Mouse (Mus musculus): ENCODE data around the gene Hexim2. TPM values are rescaled to one million over a fixed set of nuclear protein-coding genes. Genes with fewer than 3 reads are reported as not detected.

Gene Hexim2
- polyA plus RNA-seq, 1 experiment from 2014 or later: 18.8 TPM

DNA sequence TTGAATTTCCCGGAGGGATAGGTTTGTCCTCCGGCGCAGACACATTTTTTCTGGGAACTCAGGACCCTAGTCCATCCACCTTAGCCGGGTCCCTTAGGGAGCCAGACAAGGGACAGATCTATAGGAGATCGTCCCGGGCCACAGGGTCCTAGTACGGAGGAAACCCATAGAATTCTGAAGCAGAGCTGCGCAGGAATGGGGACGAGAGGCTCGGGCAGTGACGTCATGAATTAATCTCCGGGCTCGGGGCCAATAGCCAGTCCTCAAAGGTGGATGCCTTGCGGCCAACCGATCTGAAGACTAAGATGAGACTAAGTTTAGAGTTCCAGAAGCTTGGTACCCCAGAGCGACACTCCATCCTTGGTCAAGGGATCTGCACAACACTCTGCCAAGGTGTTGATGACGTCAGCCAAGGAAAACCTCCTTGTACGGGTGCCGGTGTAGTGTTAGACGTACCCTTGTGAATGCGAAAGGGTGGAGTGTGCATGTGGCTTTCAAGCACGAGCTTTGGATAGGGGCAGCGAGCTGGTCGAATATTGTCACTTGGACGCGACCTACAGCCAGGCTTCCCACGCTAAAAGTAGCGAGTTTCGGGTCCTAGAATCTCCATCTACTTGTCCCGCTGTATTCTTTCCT is 30.2 kb upstream of the Hexim2 start:
- H3K36me3 ChIP-seq: no peaks in the 10 kb centered on the region
- peaks cover 59% of the 10 kb centered on the region for H3K27me3 ChIP-seq
- WGBS: 3% methylated on average over 30 of the region's 30 CpGs
- H3K27ac ChIP-seq: no peak overlapping the region
- peak overlapping the region; percentile 73 for H3K4me2 ChIP-seq (replicated peaks)
- peaks cover 30% of the 10 kb centered on the region for H3K4me1 ChIP-seq (replicated peaks)
- H3K4me3 ChIP-seq (replicated peaks): peak overlapping the region; percentile 47
- peak; percentile 51 for ATAC-seq
- H3K9me3 ChIP-seq: no peaks in the 10 kb centered on the region
- H3K9ac ChIP-seq (replicated peaks): peak overlapping the region; percentile 43

DNA sequence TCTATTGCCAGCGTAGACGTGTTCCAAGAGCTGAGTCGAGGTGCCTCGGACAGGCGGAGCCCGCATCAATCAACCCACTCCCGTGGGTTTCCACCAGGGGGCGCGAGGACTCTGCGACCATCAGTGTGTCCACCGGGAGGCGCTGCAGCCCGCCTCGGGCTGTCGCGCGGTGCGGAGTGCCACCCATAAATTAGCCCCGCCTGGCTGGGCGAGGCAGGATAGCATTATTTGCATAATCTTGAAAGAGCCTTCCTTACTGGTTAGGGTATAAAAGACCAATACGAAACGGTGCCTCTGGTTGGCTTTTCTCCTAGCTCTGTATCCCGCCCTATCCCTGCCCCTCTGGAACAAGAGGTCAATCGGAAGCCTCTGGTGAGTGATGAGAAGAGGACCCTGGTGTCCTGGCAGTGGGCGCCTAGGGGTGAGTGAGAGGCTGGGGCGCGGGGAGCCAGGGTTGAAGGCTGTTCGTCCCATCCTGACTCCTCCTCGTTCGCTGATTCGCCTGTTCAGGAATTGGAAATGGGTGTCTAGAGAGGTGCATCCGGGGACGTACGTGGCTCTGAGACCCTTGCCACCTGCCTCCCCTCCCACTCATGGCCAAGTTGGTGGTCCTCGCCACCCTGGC is 29.4 kb upstream of the Hexim2 start:
- 2% methylated on average over 35 of the region's 35 CpGs for WGBS
- Histone ChIP-seq H3K36me3 (no peaks in the 10 kb centered on the region), H3K4me1 (replicated peaks) (peaks cover 22% of the 10 kb centered on the region), H3K9me3 (no peaks in the 10 kb centered on the region), H3K27me3 (peaks cover 51% of the 10 kb centered on the region), H3K9ac (replicated peaks) (no peak overlapping the region), H3K27ac (no peak overlapping the region), H3K4me2 (replicated peaks) (peak overlapping the region; percentile 73), H3K4me3 (replicated peaks) (peak overlapping the region; percentile 47)
- ATAC-seq: peak; percentile 86

DNA sequence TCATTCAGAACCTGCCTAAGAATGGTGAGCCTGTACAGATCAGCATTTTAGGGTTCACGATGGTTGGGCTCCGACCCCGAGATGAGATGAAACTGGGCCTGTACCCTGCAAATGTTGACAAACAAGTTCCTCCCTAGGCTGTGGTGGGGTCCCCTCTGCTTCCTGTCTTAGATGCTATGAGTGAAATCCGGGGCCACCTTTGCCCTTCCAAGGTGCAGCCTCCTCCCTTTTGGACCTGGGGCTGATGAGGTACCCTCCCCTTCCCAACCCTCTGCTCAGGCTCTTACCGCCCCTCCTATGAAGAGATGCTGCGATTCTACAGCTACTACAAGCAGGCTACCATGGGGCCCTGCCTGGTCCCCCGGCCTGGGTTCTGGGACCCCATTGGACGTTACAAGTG is 28.6 kb upstream of the Hexim2 start:
- Histone ChIP-seq H3K4me3 (replicated peaks) (peak overlapping the region; percentile 47), H3K27me3 (peaks cover 47% of the 10 kb centered on the region), H3K27ac (no peak overlapping the region), H3K9me3 (no peaks in the 10 kb centered on the region), H3K4me1 (replicated peaks) (peaks cover 22% of the 10 kb centered on the region), H3K9ac (replicated peaks) (no peak overlapping the region), H3K4me2 (replicated peaks) (peak overlapping the region; percentile 73), H3K36me3 (no peaks in the 10 kb centered on the region)
- ATAC-seq: no peak
- WGBS: 61% methylated on average over 8 of the region's 8 CpGs

DNA sequence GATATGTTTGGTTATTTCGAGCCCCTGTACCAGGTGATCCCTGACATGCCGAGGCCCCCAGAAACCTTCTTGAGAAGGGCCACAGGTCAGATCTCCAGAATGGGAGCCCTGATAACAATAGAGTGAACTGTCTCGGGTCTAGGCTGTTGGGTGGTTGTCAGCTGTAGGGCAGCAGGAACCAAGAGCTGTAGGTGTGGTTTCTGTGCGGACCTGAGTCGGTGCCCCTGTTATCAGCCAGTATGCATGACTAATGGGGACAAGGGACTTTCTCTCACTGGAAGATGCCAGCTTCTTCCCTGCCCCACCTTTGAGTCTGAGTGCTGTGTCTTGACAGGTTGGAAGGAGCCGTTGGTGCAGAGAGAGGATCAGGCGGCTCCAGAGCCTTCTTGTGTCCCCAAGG is 27.8 kb upstream of the Hexim2 start:
- WGBS: 78% methylated on average over 7 of the region's 7 CpGs
- Histone ChIP-seq H3K27me3 (peaks cover 39% of the 10 kb centered on the region), H3K9ac (replicated peaks) (no peak overlapping the region), H3K4me2 (replicated peaks) (no peak overlapping the region), H3K4me1 (replicated peaks) (peaks cover 22% of the 10 kb centered on the region), H3K9me3 (no peaks in the 10 kb centered on the region), H3K27ac (no peak overlapping the region), H3K36me3 (no peaks in the 10 kb centered on the region), H3K4me3 (replicated peaks) (no peak overlapping the region)
- no peak for ATAC-seq

DNA sequence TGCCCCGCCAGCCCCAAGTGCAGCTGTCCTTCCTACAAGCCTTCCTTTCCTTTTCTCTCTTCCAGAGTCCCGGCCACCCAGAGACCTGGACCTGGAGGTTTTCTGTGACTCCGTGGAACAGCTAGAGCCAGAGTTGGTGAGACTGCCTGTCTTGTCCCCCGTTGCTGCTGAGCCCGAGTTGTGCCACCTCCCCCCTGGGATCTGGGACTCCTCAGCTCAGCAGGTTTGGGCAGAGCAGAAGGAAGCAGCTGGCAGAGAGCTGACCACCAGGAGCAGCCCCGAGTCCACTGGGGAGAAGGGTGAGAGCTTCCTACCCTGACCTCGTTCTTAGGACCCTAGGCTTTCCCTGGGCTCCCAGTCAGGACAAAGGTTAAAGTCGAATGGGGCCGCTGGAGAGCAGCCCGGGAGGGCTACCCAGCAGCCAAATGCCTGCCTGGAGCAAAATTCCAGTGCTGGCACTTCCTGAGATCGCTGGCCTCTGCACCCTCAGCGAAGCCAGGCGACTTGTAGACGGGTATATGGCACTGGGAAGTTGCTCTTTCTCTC is 27.0 kb upstream of the Hexim2 start:
- Histone ChIP-seq H3K4me1 (replicated peaks) (peaks cover 22% of the 10 kb centered on the region), H3K36me3 (no peaks in the 10 kb centered on the region), H3K9me3 (no peaks in the 10 kb centered on the region), H3K27me3 (peaks cover 31% of the 10 kb centered on the region), H3K27ac (no peak overlapping the region), H3K4me2 (replicated peaks) (no peak overlapping the region), H3K9ac (replicated peaks) (no peak overlapping the region), H3K4me3 (replicated peaks) (no peak overlapping the region)
- WGBS: 59% methylated on average over 14 of the region's 14 CpGs
- no peak for ATAC-seq

DNA sequence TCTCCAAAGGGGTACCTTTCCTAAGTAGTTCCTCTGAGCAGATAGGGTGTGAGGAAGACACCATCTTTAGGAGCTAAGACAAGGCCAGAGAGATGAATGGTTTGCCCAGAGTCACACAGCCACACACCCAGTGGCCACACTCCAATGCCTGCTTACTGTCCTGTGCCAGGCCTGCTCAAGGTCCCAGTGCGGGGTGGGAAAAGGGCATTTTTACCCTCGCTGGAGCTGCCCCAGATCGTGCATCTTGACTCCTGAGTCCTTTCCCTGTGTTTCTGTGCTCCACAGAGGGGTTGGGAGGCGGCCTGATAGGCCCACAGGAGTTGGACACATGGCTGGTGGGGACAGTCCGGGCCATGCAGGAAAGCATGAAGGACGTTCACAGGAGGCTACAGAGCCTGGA is 26.4 kb upstream of the Hexim2 start:
- 81% methylated on average over 6 of the region's 6 CpGs for WGBS
- peaks cover 31% of the 10 kb centered on the region for H3K27me3 ChIP-seq
- H3K4me3 ChIP-seq (replicated peaks): no peak overlapping the region
- H3K9me3 ChIP-seq: no peaks in the 10 kb centered on the region
- no peak overlapping the region for H3K27ac ChIP-seq
- ATAC-seq: no peak
- no peak overlapping the region for H3K4me2 ChIP-seq (replicated peaks)
- peaks cover 22% of the 10 kb centered on the region for H3K4me1 ChIP-seq (replicated peaks)
- no peak overlapping the region for H3K9ac ChIP-seq (replicated peaks)
- H3K36me3 ChIP-seq: no peaks in the 10 kb centered on the region

DNA sequence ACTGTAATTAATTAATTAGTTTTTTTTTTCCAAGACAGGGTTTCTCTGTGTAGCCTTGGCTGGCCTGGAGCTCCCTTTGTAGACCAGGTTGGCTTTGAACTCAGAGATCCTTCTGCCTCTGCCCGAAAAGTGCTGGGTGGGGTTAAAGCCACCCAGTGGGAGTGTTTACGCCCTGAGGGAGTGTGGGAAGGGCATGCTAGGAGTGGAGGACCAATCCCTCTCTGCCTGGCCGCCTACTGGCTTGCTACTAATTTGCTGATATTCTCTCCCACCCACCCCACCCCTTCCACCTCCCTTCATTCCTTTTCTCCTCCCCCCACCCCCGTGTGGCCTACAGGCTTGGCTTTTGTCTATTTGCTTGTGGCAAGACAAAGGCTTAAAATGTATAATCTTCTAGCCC is 25.8 kb upstream of the Hexim2 start:
- 60% methylated on average over 4 of the region's 4 CpGs for WGBS
- Histone ChIP-seq H3K4me1 (replicated peaks) (peaks cover 18% of the 10 kb centered on the region), H3K4me2 (replicated peaks) (no peak overlapping the region), H3K27ac (no peak overlapping the region), H3K9ac (replicated peaks) (no peak overlapping the region), H3K4me3 (replicated peaks) (no peak overlapping the region), H3K9me3 (no peaks in the 10 kb centered on the region), H3K27me3 (peaks cover 31% of the 10 kb centered on the region), H3K36me3 (no peaks in the 10 kb centered on the region)
- ATAC-seq: no peak

DNA sequence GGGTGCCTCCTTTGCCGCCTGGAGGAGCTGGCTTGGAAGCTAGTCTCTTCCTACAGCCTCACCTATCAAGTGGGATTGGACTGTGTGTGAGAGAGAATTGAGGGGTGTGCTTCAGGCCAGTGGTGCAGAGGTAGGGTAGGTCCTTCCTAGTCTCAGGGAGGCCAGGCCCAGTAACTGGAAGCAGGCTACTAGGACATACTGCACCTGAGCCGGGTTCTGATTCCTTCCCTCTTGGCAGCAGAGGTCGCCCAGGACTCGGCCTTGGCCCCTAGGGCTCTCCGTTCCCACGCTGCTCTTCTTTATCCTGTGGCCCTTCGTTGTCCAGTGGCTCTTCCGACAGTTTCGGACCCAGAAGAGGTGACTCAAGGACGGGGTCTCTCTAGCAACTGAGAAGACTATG is 20.9 kb upstream of the Hexim2 start:
- no peak overlapping the region for H3K9ac ChIP-seq (replicated peaks)
- H3K4me3 ChIP-seq (replicated peaks): no peak overlapping the region
- no peak for ATAC-seq
- no peaks in the 10 kb centered on the region for H3K9me3 ChIP-seq
- no peak overlapping the region for H3K27ac ChIP-seq
- peaks cover 38% of the 10 kb centered on the region for H3K27me3 ChIP-seq
- 13% methylated on average over 10 of the region's 10 CpGs for whole genome bisulfite sequencing
- 0 out of 2 replicates have a peak overlapping the region, but pooled peaks have one; percentile 51 for H3K4me2 ChIP-seq (replicated peaks)
- H3K4me1 ChIP-seq (replicated peaks): peaks cover 26% of the 10 kb centered on the region
- H3K36me3 ChIP-seq: no peaks in the 10 kb centered on the region

DNA sequence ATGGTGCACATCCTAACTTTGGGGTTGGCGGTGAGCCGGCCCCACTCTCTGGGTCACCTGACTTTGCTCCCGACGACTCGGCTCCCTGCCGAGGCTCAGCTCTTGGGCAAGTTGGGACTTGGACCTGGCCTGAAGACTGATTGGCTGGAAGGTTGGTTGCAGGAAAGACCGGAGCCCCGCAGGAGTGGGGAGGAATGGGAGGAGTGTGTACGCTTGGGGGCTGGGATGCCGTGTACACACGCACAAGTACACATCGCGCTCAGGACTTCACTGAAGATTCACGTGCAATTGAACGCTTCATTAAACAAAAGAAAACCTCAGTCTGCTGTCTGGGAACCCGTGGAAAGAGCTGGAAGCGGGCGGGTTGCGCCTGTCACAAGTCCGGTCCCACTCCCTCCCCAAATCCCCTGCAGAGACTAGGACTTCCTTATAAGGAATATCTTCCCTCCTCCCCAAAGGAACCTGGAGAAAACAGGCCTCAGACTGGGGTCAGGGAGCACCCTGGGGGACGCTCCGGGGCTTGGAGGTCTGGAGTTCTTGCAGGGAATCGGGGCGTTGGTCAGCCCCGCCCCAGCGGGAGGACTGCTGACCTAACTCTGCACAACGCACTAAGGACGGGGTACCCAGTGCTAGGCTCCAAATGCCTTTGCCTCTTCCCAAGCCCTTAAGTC is 20.2 kb upstream of the Hexim2 start:
- Histone ChIP-seq H3K9me3 (no peaks in the 10 kb centered on the region), H3K4me3 (replicated peaks) (peak overlapping the region; percentile 24), H3K9ac (replicated peaks) (peak overlapping the region; percentile 46), H3K4me1 (replicated peaks) (peaks cover 32% of the 10 kb centered on the region), H3K36me3 (no peaks in the 10 kb centered on the region), H3K27me3 (peaks cover 38% of the 10 kb centered on the region), H3K4me2 (replicated peaks) (peak overlapping the region; percentile 51), H3K27ac (no peak overlapping the region)
- 2% methylated on average over 28 of the region's 28 CpGs for WGBS
- no peak for ATAC-seq

DNA sequence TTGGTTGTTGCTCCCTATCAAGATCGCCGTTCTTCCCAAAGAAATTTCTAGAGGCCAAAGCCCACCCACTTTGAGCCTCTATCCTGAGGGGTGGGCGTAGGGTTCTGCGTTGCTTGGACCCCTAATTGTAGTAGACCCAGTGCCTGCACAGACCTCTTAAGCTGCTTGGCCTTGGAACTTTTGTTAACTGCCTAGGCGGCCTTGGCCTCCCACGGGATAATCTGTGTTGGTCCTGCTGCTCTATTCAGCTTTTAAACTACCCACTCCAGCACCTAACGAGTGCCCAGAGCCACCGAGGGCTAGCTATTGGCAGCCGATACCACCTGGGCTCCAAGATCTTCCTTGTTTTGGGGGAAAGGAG is 19.7 kb upstream of the Hexim2 start:
- peak overlapping the region; percentile 51 for H3K4me2 ChIP-seq (replicated peaks)
- no peak overlapping the region for H3K27ac ChIP-seq
- peaks cover 37% of the 10 kb centered on the region for H3K4me1 ChIP-seq (replicated peaks)
- H3K9me3 ChIP-seq: no peaks in the 10 kb centered on the region
- H3K9ac ChIP-seq (replicated peaks): peak overlapping the region; percentile 46; the same call in 1 of the 2 replicates
- no peak for ATAC-seq
- H3K4me3 ChIP-seq (replicated peaks): 0 out of 2 replicates have a peak overlapping the region, but pooled peaks have one; percentile 24
- no peaks in the 10 kb centered on the region for H3K36me3 ChIP-seq
- H3K27me3 ChIP-seq: peaks cover 38% of the 10 kb centered on the region
- 6% methylated on average over 9 of the region's 9 CpGs for WGBS

DNA sequence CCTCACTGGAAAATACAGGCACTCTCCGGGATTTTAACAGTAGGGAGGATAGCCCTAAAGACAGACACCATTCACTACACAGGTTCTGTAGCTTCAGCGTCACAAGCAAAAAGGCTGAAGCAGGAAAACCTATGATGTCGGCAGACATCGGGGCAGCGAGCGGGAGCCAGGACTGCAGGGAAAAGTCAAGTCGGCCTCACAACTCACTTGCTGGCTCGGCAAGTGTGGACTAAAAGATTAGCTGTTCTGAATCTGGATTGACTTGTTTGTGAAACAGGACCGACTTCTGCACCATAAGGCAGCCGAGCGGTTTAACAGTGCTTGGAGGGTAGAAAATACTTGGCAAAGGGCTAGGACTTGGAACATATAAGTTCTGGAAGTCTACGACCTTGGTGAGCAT is 19.2 kb upstream of the Hexim2 start:
- Histone ChIP-seq H3K27ac (no peak overlapping the region), H3K9ac (replicated peaks) (peak overlapping the region; percentile 46; the same call in 1 of the 2 replicates), H3K9me3 (no peaks in the 10 kb centered on the region), H3K4me2 (replicated peaks) (no peak overlapping the region), H3K4me3 (replicated peaks) (no peak overlapping the region), H3K4me1 (replicated peaks) (peaks cover 42% of the 10 kb centered on the region), H3K27me3 (peaks cover 38% of the 10 kb centered on the region), H3K36me3 (no peaks in the 10 kb centered on the region)
- ATAC-seq: no peak
- 28% methylated on average over 12 of the region's 12 CpGs for WGBS

DNA sequence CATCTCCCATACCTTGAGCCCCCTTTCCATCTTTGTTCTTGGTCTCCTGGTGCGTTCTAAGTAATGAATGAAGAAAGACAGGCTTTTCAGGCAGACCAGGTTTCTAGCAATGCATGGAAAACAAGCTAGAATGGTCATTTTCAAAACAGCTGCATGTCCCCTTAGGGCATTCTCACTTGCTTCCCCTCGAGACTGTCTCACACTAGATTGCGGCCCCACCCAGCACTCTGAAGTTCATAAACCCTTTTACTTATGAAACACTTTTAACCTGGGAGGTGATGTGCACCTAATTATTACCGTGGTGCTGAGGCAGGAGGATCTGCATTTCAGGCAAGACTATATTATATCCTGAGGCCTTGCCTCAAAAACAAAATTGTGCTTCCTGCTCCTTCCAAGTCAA is 18.5 kb upstream of the Hexim2 start:
- H3K4me2 ChIP-seq (replicated peaks): no peak overlapping the region
- H3K36me3 ChIP-seq: no peaks in the 10 kb centered on the region
- H3K27ac ChIP-seq: no peak overlapping the region
- WGBS: 85% methylated on average over 4 of the region's 4 CpGs
- H3K4me3 ChIP-seq (replicated peaks): no peak overlapping the region
- no peaks in the 10 kb centered on the region for H3K9me3 ChIP-seq
- ATAC-seq: no peak
- H3K4me1 ChIP-seq (replicated peaks): peaks cover 50% of the 10 kb centered on the region
- peaks cover 38% of the 10 kb centered on the region for H3K27me3 ChIP-seq
- no peak overlapping the region for H3K9ac ChIP-seq (replicated peaks)

Measured in midbrain, embryonic 13.5 days (tissue).